Mouse (Mus musculus): ENCODE measurements around the gene Ptpn18.

Gene Ptpn18

DNA sequence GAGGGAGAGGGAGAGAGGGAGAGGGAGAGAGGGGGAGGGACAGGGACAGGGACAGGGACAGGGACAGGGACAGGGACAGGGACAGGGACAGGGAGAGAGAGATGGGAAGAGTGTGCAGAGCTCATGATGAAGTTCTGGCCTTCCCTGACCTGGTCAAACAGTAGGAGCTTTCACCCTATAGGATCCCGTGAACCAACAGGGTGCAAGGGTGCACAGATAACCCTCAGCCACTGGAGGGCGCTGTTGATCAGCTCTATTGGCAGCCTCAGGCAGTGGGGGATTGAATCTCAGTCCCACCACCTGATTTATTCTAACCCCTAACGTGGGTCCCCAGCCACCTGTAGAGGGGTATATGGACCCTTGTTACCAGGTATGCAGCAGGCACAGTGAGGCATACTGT lies 51.5 kb downstream of the Ptpn18 start:
- in situ Hi-C loops (cut with MboI; ENCODE audit: low sequenced_read_pairs) = loop anchor here (10.0 kb wide), 1 partner anchor 84 kb away; no protein-coding TSS in a partner anchor

DNA sequence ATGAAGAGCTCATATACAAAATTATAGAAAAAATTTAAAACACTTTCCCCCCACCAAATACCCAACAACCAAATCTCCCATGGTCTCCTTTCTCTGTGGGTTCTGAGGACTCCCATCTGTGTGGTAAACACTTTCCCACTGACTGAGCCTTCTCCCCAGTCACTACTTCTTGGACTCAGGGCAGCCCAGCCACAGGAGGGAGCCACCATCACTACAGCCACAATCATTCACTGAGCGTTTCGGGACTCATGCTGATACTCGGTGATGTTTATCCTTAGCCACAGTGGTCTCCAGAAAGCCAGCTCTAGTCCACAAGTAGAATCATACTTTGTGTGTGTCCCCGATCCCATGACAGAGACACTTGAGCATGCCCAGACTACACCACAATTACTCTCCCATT lies 53.5 kb downstream of the Ptpn18 start:
- in situ Hi-C loops (cut with MboI; ENCODE audit: low sequenced_read_pairs) = loop anchor here (10.0 kb wide), 1 partner anchor 82 kb away; no protein-coding TSS in a partner anchor

DNA sequence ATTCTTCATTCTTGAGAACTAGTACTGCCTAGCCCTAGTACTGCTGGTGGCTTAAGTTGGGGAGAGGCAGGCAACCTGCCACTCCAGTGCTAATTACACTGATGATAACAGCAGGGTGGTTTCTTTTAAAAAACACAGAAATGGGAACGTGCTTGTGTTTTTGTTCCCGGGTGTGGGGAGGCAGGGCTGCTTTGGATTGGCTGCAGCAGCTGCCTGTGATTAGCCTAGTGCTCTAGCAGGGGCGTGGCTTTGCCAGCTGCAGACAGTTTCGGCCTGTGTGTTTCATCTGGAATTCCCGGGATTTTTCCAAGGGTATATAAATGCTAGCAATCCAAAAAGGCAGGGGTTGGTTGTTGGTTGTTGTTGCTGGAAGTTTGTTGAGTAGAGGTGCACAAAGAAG lies 57.0 kb downstream of the Ptpn18 start:
- in situ Hi-C loops (cut with MboI; ENCODE audit: low sequenced_read_pairs) = loop anchor here (10.0 kb wide), 1 partner anchor 78 kb away; no protein-coding TSS in a partner anchor

DNA sequence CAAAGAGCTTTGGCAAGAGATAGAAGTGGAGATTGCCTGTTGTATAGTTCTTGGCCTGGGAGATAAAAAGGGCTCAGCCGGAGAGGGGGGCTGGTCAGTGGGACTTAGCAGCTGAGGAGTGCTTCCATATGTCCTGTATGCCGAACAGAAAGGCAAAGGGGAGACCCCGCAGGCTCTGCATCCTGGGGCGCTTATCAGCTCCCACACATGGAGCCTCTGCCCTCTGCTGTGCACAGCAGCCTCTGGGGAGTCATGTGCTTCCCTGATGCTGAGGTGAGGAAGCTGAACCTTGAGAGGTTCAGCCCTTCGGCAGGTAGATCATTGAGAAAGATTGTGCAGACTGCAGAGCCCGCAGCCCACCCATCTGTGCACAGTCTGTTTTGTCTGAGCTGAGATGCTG lies 57.7 kb downstream of the Ptpn18 start:
- in situ Hi-C loops (cut with MboI; ENCODE audit: low sequenced_read_pairs) = loop anchor here (10.0 kb wide), 1 partner anchor 78 kb away; no protein-coding TSS in a partner anchor

DNA sequence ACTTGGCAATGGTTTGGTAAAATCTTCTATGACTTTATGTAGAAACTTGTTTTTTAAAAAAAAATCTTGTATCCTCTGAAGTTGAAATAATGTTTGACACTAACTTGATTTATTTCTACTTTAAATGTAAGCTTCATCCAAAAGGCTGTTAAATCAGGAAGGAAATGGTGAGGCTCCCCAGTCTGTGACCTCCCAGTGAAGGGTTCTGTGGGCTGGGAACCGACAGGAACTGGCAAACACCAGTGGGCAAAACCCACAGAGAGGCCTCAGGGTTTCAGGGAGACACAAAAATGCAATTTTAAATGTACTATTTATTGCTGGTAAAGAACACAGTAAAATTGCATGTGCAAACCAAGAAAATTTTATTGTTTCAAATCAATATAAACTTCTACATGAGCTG lies 58.2 kb downstream of the Ptpn18 start:
- in situ Hi-C loops (cut with MboI; ENCODE audit: low sequenced_read_pairs) = loop anchor here (10.0 kb wide), 1 partner anchor 77 kb away; no protein-coding TSS in a partner anchor

DNA sequence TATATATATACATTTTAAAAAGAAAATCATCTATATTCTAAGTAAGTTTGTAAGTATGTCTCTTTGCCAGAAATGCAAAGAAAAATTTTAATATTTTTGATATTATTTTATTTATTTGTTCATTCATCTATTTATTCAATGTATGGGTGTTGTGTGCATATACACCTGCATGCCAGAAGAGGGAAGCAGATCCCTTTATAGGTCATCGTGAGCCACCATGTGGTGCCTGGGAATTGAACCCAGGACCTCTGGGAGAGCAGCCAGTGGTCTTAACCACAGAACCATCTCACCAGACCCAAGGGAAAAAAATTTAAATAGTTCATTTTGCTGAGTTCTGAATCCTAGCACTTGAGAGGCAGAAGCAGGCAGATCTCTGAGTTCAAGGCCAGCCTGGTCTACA lies 58.7 kb downstream of the Ptpn18 start:
- in situ Hi-C loops (cut with MboI; ENCODE audit: low sequenced_read_pairs) = loop anchor here (10.0 kb wide), 1 partner anchor 77 kb away; no protein-coding TSS in a partner anchor

DNA sequence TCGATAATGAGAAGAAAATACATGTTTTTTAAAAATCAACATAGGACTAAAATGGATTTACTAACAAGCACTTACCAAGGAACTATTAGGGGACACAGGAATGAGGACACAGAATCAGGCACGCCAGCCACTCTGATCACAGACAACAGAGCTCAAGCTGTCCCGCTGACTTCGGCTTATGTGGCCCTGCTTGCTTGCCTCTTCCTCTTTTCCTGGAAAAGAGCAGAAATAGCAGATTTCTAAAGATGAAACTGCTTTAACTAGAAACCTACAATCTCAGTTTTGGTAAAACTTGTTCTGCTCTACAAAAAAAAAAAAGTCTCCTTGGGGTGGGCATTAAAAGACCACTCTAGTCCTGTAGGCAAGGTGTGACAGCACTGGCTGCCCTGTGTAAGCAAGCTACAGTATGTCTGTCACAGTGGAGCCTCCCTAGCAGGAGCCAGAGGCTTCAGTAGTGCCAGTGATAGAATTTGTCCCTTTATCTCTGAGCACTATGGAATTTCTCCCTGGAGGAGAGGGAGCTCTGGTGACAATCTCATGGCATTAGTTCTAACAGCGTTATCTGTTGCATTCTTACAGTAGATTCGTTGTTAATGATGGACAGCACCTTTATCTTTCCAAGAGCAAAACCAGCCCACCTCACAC lies 62.8 kb downstream of the Ptpn18 start:
- in situ Hi-C loops (cut with MboI; ENCODE audit: low sequenced_read_pairs) = no loop called here

DNA sequence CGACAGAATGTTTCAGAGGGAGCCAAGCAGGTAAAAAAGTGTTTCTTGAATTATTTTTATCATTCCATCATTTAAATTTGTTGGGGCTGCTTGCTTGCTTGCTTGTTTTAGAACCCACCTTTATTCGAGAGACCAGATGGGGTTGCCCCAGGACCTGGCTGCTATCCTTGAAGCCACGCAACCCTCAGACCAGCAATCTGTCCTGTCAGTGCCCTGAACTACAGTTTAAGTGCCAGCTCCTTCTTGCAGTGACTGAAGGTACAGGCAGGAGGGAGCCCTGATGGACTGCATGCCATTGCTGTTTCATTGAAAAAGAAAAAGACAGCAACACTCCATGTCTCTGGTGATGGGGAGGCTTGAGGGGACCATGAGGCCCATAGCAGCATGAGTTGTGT lies 63.3 kb downstream of the Ptpn18 start:
- in situ Hi-C loops (cut with MboI; ENCODE audit: low sequenced_read_pairs) = no loop called here

DNA sequence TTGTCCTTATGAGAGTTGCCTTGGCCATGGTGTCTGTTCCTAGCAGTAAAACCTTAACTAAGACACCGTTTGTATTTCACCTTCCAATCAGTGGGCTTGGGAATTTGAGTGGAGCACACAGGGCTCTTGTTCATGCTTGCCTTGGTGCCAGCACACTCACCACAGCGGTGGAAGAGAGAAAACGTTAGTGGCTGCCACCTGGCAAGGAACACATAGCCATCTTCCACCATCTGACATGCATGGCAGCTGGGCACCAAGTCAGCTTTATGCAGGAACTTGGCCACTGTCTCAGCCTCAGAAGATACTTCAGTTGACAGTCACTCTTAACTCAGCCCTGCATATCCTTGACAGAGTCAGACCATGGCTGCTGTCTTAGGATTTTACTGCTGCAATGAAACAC lies 64.1 kb downstream of the Ptpn18 start:
- in situ Hi-C loops (cut with MboI; ENCODE audit: low sequenced_read_pairs) = no loop called here

All from CH12F3 (cell line).